Mouse (Mus musculus) forelimb bud, embryonic 11.5 days (tissue): ENCODE measurements at regions not wholly inside any gene's neighbourhood (a gene's known extent, or its start where the extent isn't known, plus 50 kb on each side); places are given as distances from the start of the nearest gene placed in this dataset.
"Not testable (repeated sequence)": the region's sequence is repeated elsewhere in the genome, so short reads cannot be mapped to it uniquely, and the experiment has no call there.

Experiments used
- DNase-seq: peaks from one replicate; pipeline ENCODE4 v3.0.0-alpha.2; 2012; ENCODE audit warnings: low read depth, low spot score

DNA sequence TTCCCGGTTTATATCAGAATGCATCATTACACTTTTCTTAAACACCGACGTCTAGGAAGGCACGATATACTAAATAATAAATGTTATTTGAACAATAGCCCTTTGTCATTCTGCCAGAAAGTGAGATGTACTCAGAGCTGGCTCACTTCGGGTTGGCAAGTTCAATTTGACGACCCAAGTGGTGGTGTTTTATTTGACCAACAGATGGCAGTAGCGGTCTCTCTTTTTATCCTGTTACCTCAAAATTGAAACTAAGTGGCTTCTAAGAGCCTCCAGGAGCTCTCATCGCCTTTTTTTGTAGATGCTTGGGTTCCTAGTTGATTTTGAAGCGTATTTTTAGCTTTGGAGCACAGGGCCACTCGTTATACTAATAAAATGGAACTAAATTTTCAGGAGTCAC is 66.7 kb upstream of the Chmp2b start:
- peak; percentile 81 for DNase-seq

DNA sequence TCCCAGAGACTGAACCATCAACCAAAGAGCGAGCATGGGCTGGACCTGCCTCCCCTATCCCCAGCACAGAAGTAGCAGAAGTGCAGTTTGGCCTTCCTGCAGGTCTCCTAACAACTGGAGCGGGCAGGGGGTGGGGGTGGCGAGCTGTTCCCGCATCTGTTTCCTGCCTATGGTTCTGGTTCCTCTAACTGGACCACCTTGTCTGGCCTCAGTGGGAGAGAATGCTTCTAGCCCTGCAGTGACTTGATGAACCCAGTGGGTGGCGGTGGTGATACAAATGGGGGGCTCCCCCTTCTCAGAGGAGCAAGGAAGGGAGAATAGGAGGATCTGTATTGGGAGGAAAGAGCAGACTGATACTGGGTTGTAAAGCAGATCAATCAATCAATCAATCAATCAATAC is 69.2 kb upstream of the Chmp2b start:
- DNase-seq = no peak

DNA sequence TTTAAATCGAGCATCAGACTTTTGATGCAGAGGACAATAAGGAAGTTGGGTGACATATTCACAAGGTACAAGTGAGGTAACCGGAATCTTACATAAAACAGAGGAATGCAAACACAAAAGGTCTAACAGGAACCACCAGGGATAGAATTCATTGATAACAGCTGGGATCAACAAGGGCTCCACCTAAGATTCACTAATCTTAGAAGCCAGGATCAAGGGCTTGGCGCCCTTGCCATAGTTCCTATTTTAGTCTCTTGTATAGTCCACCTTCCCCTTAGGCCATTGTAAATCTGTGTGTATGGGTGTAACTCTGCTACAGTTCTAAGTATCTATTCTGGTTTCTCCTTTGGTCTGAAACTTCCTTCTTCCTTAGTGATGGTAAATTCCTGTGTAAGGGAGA is 84.2 kb upstream of the Chmp2b start:
- not testable (repeated sequence) for DNase-seq

DNA sequence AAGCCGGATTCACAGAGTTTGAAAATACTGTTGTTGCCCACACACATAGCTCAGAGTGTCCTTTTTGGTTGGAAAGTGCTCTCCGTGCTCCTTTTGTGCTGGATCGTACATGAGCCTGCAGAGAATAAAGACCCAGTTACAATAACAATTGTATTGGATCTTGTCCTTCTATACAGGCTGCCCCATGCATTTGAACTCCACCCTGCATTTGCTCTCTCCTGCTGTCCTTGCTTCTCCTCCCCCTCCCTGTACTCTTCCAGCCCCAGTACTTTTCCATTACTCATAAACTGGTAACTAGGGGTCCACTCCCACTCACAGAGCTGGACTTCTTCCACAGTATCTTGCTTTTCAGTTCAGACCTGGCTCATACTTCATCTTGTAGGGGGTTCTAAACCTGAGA is 86.5 kb upstream of the Chmp2b start:
- DNase-seq = no peak

DNA sequence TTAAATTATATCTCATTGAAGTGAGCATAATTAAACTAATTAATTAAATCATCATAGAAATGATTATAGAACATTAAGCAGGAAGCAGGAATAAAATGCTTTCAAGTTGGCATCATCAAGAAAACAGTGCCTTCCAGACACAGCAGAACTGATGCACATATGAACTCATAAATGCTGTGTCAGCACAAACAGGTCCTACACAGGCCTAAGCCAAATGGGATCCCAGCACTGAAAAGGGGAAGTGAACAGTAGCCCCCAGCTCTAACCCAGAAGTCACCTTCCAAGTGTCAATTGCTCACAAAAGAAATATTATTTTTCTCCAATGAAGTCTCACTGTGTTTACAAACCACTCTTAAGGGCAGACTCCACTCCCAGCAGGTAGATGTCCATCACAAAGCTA is 93.0 kb upstream of the Chmp2b start:
- no peak for DNase-seq

DNA sequence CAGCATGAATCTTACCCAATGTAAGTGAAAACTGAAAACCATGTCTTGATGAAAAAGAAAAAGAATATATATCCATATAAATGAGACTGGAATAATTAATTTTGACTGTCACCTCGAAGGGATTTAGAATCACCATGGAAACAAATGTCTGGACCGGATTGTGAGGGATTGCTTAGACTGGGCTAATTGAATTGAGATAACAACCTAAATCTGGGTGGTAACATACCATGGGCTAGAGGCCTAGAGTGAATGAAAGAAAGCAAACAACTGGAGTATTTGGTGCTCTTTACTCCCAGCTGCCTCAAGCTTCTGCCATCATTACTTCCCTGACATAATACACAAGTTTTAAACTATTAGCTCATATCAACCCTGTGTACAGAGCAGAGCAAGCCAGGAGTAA is 95.3 kb upstream of the Chmp2b start:
- DNase-seq = no peak

DNA sequence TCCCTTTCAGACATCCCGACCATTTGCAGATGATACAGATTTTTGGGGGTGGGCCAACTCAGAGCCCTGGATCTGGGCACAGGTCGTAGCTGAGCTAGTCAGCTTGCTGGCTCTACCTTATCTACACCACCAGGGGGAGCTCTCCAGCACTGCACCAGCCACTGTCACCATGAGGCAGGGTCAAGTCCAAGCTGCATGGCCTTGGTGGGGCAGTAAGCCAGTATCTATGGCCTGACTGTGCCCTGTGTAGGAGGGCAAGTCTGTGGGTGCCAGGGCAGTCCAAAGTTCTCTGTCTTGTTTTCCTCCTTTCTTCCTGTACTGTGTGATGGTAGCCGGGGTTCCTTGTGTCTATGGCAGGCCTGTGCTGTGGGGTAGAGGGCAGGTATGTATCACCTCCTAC is 102.3 kb upstream of the Chmp2b start:
- peak; percentile 13 for DNase-seq

DNA sequence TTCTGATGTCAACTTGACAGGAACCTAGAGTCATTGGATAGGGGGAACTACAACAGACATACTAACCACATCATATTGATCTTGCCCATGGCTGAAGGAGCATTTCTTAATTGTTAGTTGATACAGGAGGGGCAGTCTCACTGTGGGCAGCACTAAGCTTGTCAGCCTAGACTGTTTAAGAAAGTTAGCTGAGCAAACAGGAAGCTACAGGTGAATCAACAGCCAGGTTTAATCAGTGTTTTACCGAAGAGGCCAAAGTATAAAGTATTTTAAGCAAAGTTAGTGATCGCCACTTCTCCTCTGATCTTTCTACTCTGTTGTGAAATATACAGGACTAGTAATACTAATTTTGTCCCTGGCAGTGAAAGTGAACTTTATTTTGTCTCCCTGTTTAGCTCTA is 109.6 kb upstream of the Chmp2b start:
- DNase-seq = no peak

DNA sequence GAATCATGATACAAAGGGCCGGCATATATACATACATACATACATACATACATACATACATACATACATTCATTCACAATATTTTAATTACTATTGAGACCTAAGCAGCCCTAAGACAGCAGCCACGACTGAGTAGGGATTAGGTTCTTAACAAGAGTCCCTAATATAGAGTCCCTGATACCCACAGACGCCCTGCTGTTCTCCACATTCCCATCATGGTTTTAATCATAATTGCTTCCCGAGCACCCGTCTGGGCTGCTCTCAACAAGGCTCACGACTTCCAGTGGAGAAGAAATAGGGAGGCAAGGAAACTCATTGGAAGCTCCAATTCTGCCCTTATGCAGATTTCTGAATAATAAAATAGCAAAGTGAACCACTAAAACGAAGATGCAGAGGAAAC is 120.6 kb upstream of the Chmp2b start:
- no peak for DNase-seq

DNA sequence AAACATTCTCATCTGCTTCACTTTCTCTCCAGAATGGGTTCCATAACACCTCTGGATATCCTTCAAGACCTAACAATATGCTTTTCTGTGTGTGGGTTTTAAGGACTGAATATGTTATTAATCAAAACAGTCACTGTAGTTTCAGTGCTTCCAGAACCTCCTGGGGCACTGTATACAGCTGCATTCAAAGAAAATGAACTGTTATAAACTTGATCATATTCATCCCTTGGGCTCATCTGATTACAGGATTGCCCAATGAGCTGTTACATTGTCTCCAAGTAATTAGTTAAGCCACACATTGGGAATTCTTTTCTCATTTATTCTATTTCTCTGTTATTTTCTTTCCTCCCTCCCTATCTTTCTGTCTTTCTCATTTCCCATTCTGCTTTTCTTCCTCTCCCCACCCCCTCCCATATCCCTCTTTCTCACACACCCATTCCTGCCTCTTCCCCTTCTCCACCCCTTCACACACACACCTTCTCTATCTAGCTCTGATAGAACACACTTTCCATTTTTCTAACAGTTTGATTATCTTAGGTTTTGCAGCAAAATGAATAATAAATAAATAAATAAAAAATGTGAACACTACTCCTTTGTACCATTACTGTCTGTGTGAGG is 121.3 kb upstream of the Chmp2b start:
- DNase-seq = no peak

DNA sequence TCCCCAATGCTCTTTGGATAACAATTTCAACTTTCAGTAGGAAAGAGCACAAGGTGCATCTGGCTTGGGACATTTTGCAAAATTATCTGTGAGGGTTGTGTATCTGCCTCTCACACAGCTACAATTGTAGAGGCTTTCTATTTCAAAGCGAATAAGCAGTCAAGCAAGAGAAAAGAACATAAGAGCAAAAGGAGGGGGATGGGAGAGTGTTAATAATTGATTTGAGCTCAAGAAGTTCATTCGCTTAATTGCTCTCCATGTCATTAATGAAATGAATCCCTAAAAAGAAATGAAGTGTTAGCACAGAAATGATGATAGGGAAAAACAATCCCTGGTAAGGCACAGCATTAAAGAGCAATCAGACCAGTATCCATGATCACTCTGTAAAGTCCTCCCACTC is 121.4 kb upstream of the Vgll3 start:
- no peak for DNase-seq

DNA sequence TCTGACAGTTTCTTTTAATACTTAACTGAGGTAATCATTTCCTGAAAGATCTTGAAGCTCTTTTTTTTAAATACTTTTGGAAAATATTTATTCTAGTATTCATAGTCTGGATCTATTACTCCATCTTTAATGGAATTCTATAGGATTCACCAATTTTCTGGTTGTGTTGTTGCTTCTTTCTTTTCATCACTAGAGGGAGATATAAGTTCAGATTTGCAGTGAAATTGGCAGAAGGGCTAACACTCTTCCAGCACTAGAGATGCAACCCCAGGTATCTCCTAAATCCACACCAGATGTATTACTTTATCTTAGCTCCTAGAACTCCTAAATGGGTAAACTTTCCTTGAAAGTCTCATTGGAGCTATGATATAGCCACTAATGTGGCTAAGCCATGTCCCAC is 99.4 kb upstream of the Vgll3 start:
- DNase-seq = no peak

DNA sequence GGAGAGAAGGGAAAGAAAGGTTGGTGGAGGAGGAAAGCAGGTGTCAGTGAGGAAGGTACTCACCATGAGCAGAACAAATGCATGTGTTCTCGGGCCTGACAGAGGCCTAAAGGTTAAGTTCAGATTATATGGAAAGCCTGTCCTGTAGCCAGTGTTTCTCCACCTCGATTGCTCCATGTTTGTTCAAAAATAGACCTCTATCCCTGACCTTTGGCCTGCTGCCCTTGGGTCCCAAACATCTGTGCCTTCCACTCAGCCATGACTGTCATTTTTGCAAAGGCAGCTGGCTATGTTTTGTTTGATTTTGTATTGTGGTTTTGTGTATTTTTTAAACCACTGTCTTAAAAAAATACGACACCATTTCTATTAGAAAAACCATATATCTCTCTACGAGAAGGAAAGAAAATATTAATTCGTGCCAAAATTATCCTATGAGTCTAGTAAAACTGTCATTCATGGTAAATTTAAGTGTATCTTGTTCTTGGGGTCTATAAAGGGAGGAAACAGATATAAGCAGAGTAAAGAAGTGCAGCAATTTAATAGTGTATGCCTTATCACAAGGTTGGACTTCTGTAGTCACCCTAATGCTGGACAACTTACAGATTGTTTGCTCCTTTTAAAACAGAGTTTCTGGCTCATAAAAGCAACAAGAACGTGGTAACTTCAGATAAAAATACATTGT is 96.1 kb upstream of the Vgll3 start:
- no peak for DNase-seq

DNA sequence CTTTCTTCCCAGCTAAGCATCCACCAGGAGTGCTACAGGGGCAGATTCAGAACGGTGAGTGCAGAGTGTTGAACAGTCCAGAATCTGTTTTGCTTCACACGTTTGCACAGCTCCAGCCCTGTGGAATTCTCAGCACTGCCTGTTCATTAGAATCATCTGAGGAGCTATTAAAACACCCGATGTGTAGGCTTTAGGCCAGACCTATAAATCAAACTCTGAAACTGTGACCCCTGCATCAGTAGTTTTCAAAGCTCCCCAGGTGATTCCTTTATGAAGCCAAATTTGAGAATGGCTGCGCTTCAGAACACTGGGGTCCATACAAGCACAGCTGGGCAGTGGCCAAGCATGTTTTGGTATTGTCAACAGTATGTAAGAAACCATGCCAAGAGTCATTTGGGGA is 94.1 kb upstream of the Vgll3 start:
- peak; percentile 56 for DNase-seq

DNA sequence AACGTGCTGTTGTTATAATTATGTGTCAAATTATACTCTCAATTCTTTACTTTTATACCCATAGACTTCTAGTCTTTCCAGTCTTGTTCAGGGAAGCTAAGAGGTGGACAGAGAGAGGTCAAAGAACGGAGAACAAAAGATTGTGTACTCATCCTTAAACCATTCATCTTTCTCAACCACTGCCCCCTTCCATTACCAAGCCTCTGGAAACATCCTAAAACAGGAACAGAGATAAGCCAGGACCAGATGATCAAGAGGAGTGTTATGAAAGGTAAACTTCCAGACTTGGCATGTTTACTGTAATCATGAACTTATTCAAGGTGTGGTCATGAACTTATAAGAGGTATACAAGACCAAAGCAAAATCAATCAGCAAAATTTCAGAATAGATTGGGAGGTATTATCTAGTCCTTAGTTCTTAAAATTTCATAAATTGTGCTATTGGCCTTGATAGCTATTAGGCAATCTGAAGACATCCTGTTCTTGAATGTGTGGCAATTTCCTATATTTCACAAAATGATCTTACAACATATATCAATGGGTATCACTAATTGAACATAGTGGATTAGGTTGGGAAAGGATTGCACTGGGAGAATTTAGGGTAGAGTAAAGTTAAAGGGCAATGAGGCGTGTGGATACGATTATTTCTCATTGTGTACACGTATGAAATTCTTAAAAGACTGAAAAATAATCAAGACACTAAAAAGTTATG is 89.3 kb upstream of the Vgll3 start:
- no peak for DNase-seq

DNA sequence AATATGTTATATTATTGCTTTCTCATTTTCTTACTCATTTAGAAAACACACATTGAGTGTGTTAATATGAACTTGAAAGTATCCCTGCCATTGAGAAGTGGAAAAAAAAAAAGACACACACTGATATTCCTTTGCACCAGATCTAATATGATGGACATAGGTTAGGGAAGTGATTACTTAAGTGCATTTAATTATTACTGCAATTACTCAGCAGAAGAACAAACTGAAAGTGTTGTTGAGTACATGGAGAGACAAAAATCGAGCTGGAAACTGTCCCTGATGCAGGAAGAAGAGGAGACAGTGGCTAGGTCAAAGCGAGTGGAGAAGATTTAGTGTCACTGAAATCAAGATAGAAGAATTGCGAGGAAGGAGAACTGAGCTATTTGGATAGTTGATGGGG is 88.8 kb upstream of the Vgll3 start:
- DNase-seq = no peak

DNA sequence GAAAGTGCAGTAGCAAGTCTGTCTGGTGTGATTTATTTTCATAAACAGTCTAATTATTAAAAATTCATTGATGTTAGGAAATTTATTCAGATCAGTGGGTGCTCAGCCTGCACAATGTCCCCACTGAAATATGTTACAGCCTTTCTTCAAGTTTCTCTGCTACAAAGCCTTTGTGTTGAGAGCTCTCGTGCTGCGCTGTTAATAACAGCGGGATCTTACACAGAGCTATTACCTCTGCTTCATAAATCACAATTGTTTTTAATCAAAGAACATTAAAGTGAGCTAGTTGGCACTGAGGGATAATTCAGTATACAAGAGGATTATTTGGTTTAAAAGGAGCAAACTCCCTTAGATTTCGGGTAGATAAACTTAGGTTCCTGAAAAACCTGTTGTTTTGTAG is 85.7 kb upstream of the Vgll3 start:
- no peak for DNase-seq

DNA sequence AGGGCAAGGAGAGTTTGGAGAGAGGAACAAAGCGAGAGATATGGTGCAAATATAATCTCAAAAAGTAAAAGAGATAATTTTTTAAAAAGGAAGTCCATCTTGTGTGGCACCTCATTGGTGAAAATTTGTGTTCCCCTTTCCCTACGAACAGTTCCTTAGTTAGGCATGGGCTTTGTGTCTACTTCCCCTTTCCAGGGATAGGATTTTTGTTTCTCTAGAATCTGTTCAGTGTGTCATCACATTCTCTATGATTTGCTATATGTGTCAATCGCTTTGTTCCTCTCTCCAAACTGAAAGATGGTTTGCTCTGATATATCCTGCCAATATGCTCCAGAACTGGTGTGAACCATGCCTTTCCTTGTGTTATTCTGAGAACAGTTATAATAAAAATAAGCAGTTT is 75.4 kb upstream of the Vgll3 start:
- no peak for DNase-seq

DNA sequence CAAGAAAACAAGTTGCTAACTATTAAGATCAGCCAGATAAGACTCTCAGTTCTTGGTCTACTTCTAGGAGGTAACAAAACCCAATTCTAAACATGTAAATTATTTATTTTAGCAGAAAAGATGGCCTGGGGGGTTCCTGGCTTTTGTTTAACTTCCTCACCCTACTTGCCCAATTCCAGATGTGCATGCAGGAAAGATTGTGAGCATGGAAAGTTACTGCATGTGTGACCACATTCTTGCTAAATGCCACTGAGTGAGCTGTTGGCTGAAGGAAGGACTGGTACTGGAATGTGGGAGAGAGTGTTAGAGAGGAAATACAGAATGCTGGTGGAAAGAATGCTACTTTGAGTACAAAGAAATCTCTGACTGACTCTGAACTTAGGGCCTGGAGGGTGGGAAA is 72.1 kb upstream of the Vgll3 start:
- peak; percentile 31 for DNase-seq

DNA sequence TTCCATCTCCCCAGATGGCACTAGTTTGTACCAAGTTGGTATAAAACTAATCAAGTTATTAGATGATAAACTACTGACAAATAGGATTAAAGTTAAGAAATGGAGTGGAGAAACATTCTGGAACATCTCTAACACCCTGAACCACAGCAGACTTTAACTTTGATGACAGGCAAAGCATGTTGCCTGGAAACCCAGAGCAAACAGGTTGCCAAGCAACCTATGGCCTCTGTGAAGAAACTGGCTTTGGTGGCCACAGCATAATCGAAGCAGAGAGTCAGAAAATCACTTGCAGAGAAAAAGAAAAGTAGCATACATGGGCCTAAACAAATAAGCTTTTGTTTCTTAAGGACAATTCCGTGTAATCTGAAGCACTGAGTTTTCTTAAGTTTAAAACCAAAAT is 59.4 kb upstream of the Vgll3 start:
- DNase-seq = no peak
